Mouse (Mus musculus) kidney, embryonic 16.5 days (tissue): ENCODE results near the gene Dnajb14. TPM values are rescaled to one million over a fixed set of nuclear protein-coding genes. Genes with fewer than 3 reads are reported as not detected.
A peak's percentile ranks its signal among the peaks of the same experiment; 100 is the strongest.

ENCODE experiments used
- ATAC-seq: fragments of 200-750 bp; cut with Nextera tagmentation; 2 replicates; pipeline ENCODE4 v1.8.0; 2017; ENCODE audit warnings: moderate TSS enrichment; ENCODE audit not compliant: low FRiP score, low TSS enrichment
- H3K27ac ChIP-seq: fragments of 300-500 bp; sonication (generic); 2 replicates; pipeline ENCODE4 v1.5.1; 2014; ENCODE audit warnings: low read length
- H3K27me3 ChIP-seq: fragments of 300-500 bp; sonication (generic); 2 replicates; pipeline ENCODE4 v1.6.1; 2014; ENCODE audit warnings: low read length, control low read depth, mixed read lengths; ENCODE audit not compliant: insufficient read depth
- H3K36me3 ChIP-seq: fragments of 300-500 bp; sonication (generic); 2 replicates; pipeline ENCODE4 v1.6.1; 2014; ENCODE audit warnings: low read length, control low read depth, mixed read lengths; ENCODE audit not compliant: insufficient read depth
- H3K4me1 ChIP-seq: fragments of 300-500 bp; sonication (generic); 2 replicates; pipeline ENCODE4 v1.6.1; 2014; ENCODE audit warnings: low read length, control low read depth, mixed read lengths; ENCODE audit not compliant: insufficient read depth
- H3K4me2 ChIP-seq: fragments of 300-500 bp; sonication (generic); replicated peaks from 2 replicates; pipeline ENCODE4 v1.6.1; 2014; ENCODE audit warnings: low read depth, low read length
- H3K4me3 ChIP-seq: fragments of 300-500 bp; sonication (generic); 2 replicates; pipeline ENCODE4 v1.5.1; 2014; ENCODE audit warnings: mild to moderate bottlenecking, low read length
- H3K9ac ChIP-seq: fragments of 300-500 bp; sonication (generic); replicated peaks from 2 replicates; pipeline ENCODE4 v1.6.1; 2014; ENCODE audit warnings: low read length
- H3K9me3 ChIP-seq: fragments of 300-500 bp; sonication (generic); 2 replicates; pipeline ENCODE4 v1.6.1; 2016; ENCODE audit warnings: low read length, control low read depth
- WGBS: fragments of 180-500 bp; shearing (Covaris S2); extraction: QIAGEN DNeasy Blood & Tissue Kit; methylation state at CpG from one replicate; pipeline ENCODE4 v1.1.7; 2014; 5-methylcytosine and 5-hydroxymethylcytosine counted together
- polyA plus RNA-seq: library from polyadenylated mRNA; unstranded; fragments of >200 nt; fragmentation: Nextera tagmentation; extraction: Ambion mirVana; gene quantifications from 2 replicates; pipeline ENCODE4 v1.2.1, GENCODE M21; 2015

Dnajb14 gene
- polyA plus RNA-seq, 1 experiment from 2014 or later: 6.3 TPM

GRCm38 (mm10) chr3:137861436-137861835, 6.0 kb upstream of the Dnajb14 start:
- ATAC-seq: no peak
- WGBS: 94% methylated on average over 4 of the region's 4 CpGs
- Histone ChIP-seq H3K9me3 (no peaks in the 10 kb centered on the region), H3K4me2 (no peak overlapping the region), H3K9ac (no peak overlapping the region), H3K4me3 (no peak overlapping the region), H3K27ac (no peak overlapping the region), H3K36me3 (no peaks in the 10 kb centered on the region), H3K4me1 (peaks cover 6% of the 10 kb centered on the region; the same call in 1 of the 2 replicates), H3K27me3 (no peaks in the 10 kb centered on the region)

- no peak overlapping the region for H3K4me3 ChIP-seq
- ATAC-seq: no peak
- H3K9me3 ChIP-seq: no peaks in the 10 kb centered on the region
- no peak overlapping the region for H3K9ac ChIP-seq
- no peak overlapping the region for H3K27ac ChIP-seq
- no peak overlapping the region for H3K4me2 ChIP-seq
- 91% methylated on average over 3 of the region's 3 CpGs for WGBS
- H3K36me3 ChIP-seq: peaks cover 3% of the 10 kb centered on the region; the same call in 1 of the 2 replicates
- no peaks in the 10 kb centered on the region for H3K27me3 ChIP-seq
- peaks cover 14% of the 10 kb centered on the region for H3K4me1 ChIP-seq
These were observed 4.9 kb upstream of the Dnajb14 start for GRCm38 (mm10) chr3:137862600-137862999.

GRCm38 (mm10) chr3:137863330-137864123, 3.9 kb upstream of the Dnajb14 start:
- no peaks in the 10 kb centered on the region for H3K9me3 ChIP-seq
- H3K4me3 ChIP-seq: peak overlapping the region; percentile 84
- peaks cover 18% of the 10 kb centered on the region for H3K4me1 ChIP-seq
- no peak for ATAC-seq
- H3K27me3 ChIP-seq: no peaks in the 10 kb centered on the region
- H3K4me2 ChIP-seq: peak overlapping the region; percentile 76
- H3K27ac ChIP-seq: peak overlapping the region; percentile 93
- H3K36me3 ChIP-seq: peaks cover 3% of the 10 kb centered on the region; the same call in 1 of the 2 replicates
- peak overlapping the region; percentile 96 for H3K9ac ChIP-seq
- WGBS: 34% methylated on average over 22 of the region's 22 CpGs

GRCm38 (mm10) chr3:137864124-137864987, 3.1 kb upstream of the Dnajb14 start, which contains the start of gene H2afz:
H2afz (plus strand) TSS chr3:137864487.
- WGBS: under 1% methylated on average over 52 of the region's 115 CpGs
- Histone ChIP-seq H3K36me3 (peaks cover 3% of the 10 kb centered on the region; the same call in 1 of the 2 replicates), H3K4me3 (peak within 1 kb of the TSS; percentile 84), H3K27ac (peak within 1 kb of the TSS; percentile 98), H3K9me3 (no peaks in the 10 kb centered on the region), H3K4me2 (peak within 1 kb of the TSS; percentile 76), H3K4me1 (peaks cover 18% of the 10 kb centered on the region), H3K9ac (peak within 1 kb of the TSS; percentile 96), H3K27me3 (no peaks in the 10 kb centered on the region)
- peak; percentile 94 for ATAC-seq

GRCm38 (mm10) chr3:137864988-137865982, 2.2 kb upstream of the Dnajb14 start:
- peak overlapping the region; percentile 98 for H3K27ac ChIP-seq
- under 1% methylated on average over 62 of the region's 74 CpGs for WGBS
- H3K27me3 ChIP-seq: no peaks in the 10 kb centered on the region
- peaks cover 18% of the 10 kb centered on the region for H3K4me1 ChIP-seq
- peak overlapping the region; percentile 60 for H3K4me2 ChIP-seq
- H3K9ac ChIP-seq: peak overlapping the region; percentile 96
- peaks cover 3% of the 10 kb centered on the region; the same call in 1 of the 2 replicates for H3K36me3 ChIP-seq
- H3K9me3 ChIP-seq: no peaks in the 10 kb centered on the region
- ATAC-seq: peak; percentile 37
- peak overlapping the region; percentile 84 for H3K4me3 ChIP-seq

- ATAC-seq: no peak
- H3K9ac ChIP-seq: peak overlapping the region; percentile 99
- H3K4me3 ChIP-seq: peak overlapping the region; percentile 95
- H3K9me3 ChIP-seq: no peaks in the 10 kb centered on the region
- peaks cover 18% of the 10 kb centered on the region for H3K4me1 ChIP-seq
- no peaks in the 10 kb centered on the region for H3K27me3 ChIP-seq
- 3% methylated on average over 2 of the region's 2 CpGs for WGBS
- peak overlapping the region; percentile 99 for H3K27ac ChIP-seq
- peak overlapping the region; percentile 74 for H3K4me2 ChIP-seq
- peaks cover 3% of the 10 kb centered on the region; the same call in 1 of the 2 replicates for H3K36me3 ChIP-seq
These were observed 390 bp upstream of the Dnajb14 start for GRCm38 (mm10) chr3:137867133-137867436.

- WGBS: 3% methylated on average over 26 of the region's 26 CpGs
- Histone ChIP-seq H3K27ac (peak overlapping the region; percentile 99), H3K4me1 (peaks cover 18% of the 10 kb centered on the region), H3K27me3 (no peaks in the 10 kb centered on the region), H3K4me3 (peak overlapping the region; percentile 95), H3K9ac (peak overlapping the region; percentile 99), H3K36me3 (peaks cover 3% of the 10 kb centered on the region; the same call in 1 of the 2 replicates), H3K9me3 (no peaks in the 10 kb centered on the region), H3K4me2 (peak overlapping the region; percentile 74)
- no peak for ATAC-seq
These were observed 829 bp downstream of the Dnajb14 start for GRCm38 (mm10) chr3:137868094-137868913.

GRCm38 (mm10) chr3:137869395-137869794, 1.9 kb downstream of the Dnajb14 start:
- no peak for ATAC-seq

More at GRCm38 (mm10) chr3:137869395-137869794, 1.9 kb downstream of the Dnajb14 start:
- Histone ChIP-seq H3K9me3 (no peaks in the 10 kb centered on the region), H3K36me3 (peaks cover 3% of the 10 kb centered on the region; the same call in 1 of the 2 replicates), H3K4me3 (no peak overlapping the region), H3K27me3 (no peaks in the 10 kb centered on the region), H3K4me2 (no peak overlapping the region), H3K27ac (no peak overlapping the region), H3K4me1 (peaks cover 14% of the 10 kb centered on the region), H3K9ac (no peak overlapping the region)
- WGBS: 90% methylated on average over 9 of the region's 9 CpGs
